Mouse (Mus musculus) cortical plate, adult 2 months (tissue): ENCODE data around the gene Rnf225.

Source experiments
- CTCF ChIP-seq: fragments of 200-500 bp; IDR thresholded peaks from 2 replicates; pipeline ENCODE4 v1.5.1; 2011; ENCODE audit warnings: mild to moderate bottlenecking, control low read depth, low read length; ENCODE audit not compliant: insufficient read depth; ENCODE audit errors: extremely low read depth
- POLR2A ChIP-seq: fragments of 200-500 bp; IDR thresholded peaks from 2 replicates; pipeline ENCODE4 v1.6.1; 2011; ENCODE audit warnings: mild to moderate bottlenecking, low read length, control low read depth; ENCODE audit not compliant: insufficient read depth; ENCODE audit errors: extremely low read depth

DNA sequence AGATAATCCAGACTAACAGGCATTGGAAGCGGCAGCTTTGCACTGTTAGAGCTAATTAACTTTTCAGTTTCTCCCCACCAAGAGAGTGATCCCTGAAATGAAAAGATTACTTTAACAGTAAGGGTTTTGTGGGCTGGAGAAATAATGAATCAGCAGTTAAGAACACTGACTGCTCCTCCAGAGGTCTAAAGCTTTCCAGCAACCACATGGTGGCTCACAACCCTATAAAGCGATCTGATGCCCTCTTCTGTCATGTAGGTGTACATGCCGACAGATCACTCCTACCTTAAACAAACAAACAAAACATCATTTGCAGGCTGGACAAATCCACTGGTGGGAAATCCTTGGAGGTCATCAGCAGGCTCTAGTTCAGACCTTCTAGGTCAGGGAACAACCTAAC is 27.7 kb downstream of the Rnf225 start:
- TF ChIP-seq CTCF: no peak
- no peak for TF ChIP-seq POLR2A
